Mouse (Mus musculus) lung, postnatal 0 days (tissue): ENCODE measurements around the gene Adgra1. TPM values are rescaled to one million over a fixed set of nuclear protein-coding genes. Genes with fewer than 3 reads are reported as not detected.

ENCODE experiments used
- ATAC-seq: fragments of 200-750 bp; cut with Nextera tagmentation; 2 replicates; pipeline ENCODE4 v1.8.0; 2017; ENCODE audit warnings: moderate library complexity
- DNase-seq: peaks from one replicate; pipeline ENCODE4 v3.0.0-alpha.2; 2016; ENCODE audit warnings: low spot score
- H3K27ac ChIP-seq: fragments of 300-500 bp; sonication (generic); 2 replicates; pipeline ENCODE4 v1.5.1; 2014; ENCODE audit warnings: antibody characterized with exemption, mild to moderate bottlenecking, low read length, mixed read lengths
- H3K27me3 ChIP-seq: fragments of 300-500 bp; sonication (generic); replicated peaks from 2 replicates; pipeline ENCODE4 v1.6.1; 2014; ENCODE audit warnings: low read length, mixed read lengths; ENCODE audit not compliant: insufficient read depth
- H3K36me3 ChIP-seq: fragments of 300-500 bp; sonication (generic); 2 replicates; pipeline ENCODE4 v1.6.1; 2014; ENCODE audit warnings: low read length, mixed read lengths; ENCODE audit not compliant: insufficient read depth
- H3K4me1 ChIP-seq: fragments of 300-500 bp; sonication (generic); 2 replicates; pipeline ENCODE4 v1.6.1; 2014; ENCODE audit warnings: antibody characterized with exemption, low read depth, low read length, mixed read lengths; ENCODE audit not compliant: insufficient read depth
- H3K4me2 ChIP-seq: fragments of 300-500 bp; sonication (generic); replicated peaks from 2 replicates; pipeline ENCODE4 v1.6.1; 2014; ENCODE audit warnings: low read depth, mild to moderate bottlenecking, low read length, moderate library complexity, mixed read lengths
- H3K4me3 ChIP-seq: fragments of 300-500 bp; sonication (generic); 2 replicates; pipeline ENCODE4 v1.5.1; 2014; ENCODE audit warnings: low read depth, low read length
- H3K9ac ChIP-seq: fragments of 300-500 bp; sonication (generic); replicated peaks from 2 replicates; pipeline ENCODE4 v1.6.1; 2014; ENCODE audit warnings: low read depth, mild to moderate bottlenecking
- H3K9me3 ChIP-seq: fragments of 300-500 bp; sonication (generic); 2 replicates; pipeline ENCODE4 v1.6.1; 2016; ENCODE audit warnings: low read length, mixed read lengths
- CTCF ChIP-seq: IDR thresholded peaks from 2 replicates; pipeline ENCODE4 v1.5.1; 2016; ENCODE audit warnings: antibody characterized with exemption, mild to moderate bottlenecking
- EP300 ChIP-seq: IDR thresholded peaks from 2 replicates; pipeline ENCODE4 v1.6.1; 2016; ENCODE audit warnings: antibody characterized with exemption, mild to moderate bottlenecking, control low read depth
- WGBS: fragments of 180-500 bp; shearing (Covaris S2); extraction: QIAGEN DNeasy Blood & Tissue Kit; methylation state at CpG from one replicate; pipeline ENCODE4 v1.1.7; 2014; 5-methylcytosine and 5-hydroxymethylcytosine counted together
- polyA plus RNA-seq: library from polyadenylated mRNA; unstranded; fragments of >200 nt; fragmentation: Nextera tagmentation; extraction: Ambion mirVana; gene quantifications from 2 replicates; pipeline ENCODE4 v1.2.1, GENCODE M21; 2015

The Adgra1 gene
- polyA plus RNA-seq, result 0.11 and 0.49 TPM in 2 replicates

GRCm38 (mm10) chr7:139834036-139834435 lies at the start of gene Adgra1:
Adgra1 (plus strand) TSS chr7:139834174.
- no peaks in the 10 kb centered on the region for H3K36me3 ChIP-seq
- H3K4me3 ChIP-seq, result no peak within 1 kb of the TSS
- H3K4me2 ChIP-seq, result no peak within 1 kb of the TSS
- under 1% methylated on average over 27 of the region's 27 CpGs for WGBS
- no peaks in the 10 kb centered on the region for H3K9me3 ChIP-seq
- H3K27me3 ChIP-seq, result peaks cover 8% of the 10 kb centered on the region; the same call in 1 of the 2 replicates
- no peak within 1 kb of the TSS for H3K9ac ChIP-seq
- peak; percentile 43 for ATAC-seq
- H3K27ac ChIP-seq, result no peak within 1 kb of the TSS
- no peak for TF ChIP-seq CTCF
- TF ChIP-seq EP300, result no peak
- peak; percentile 26 for DNase-seq
- H3K4me1 ChIP-seq, result no peaks in the 10 kb centered on the region

GRCm38 (mm10) chr7:139787382-139787781 lies 46.6 kb upstream of the Adgra1 start:
- H3K36me3 ChIP-seq, result no peaks in the 10 kb centered on the region
- H3K4me1 ChIP-seq, result no peaks in the 10 kb centered on the region
- H3K27me3 ChIP-seq, result no peaks in the 10 kb centered on the region
- H3K27ac ChIP-seq, result no peak overlapping the region
- H3K4me3 ChIP-seq, result no peak overlapping the region
- no peak for ATAC-seq
- H3K9me3 ChIP-seq, result no peaks in the 10 kb centered on the region
- H3K9ac ChIP-seq, result no peak overlapping the region
- no peak overlapping the region for H3K4me2 ChIP-seq
- TF ChIP-seq CTCF, result no peak
- no peak for TF ChIP-seq EP300
- 62% methylated on average over 2 of the region's 2 CpGs for whole genome bisulfite sequencing
- DNase-seq, result no peak

GRCm38 (mm10) chr7:139788927-139789326 lies 45.0 kb upstream of the Adgra1 start:
- ATAC-seq (no peak), DNase-seq (no peak)
- Histone ChIP-seq H3K27me3 (no peaks in the 10 kb centered on the region), H3K36me3 (no peaks in the 10 kb centered on the region), H3K9me3 (no peaks in the 10 kb centered on the region), H3K9ac (no peak overlapping the region), H3K4me1 (no peaks in the 10 kb centered on the region), H3K4me3 (no peak overlapping the region), H3K27ac (no peak overlapping the region), H3K4me2 (no peak overlapping the region)
- WGBS, result 86% methylated on average over 11 of the region's 11 CpGs
- TF ChIP-seq CTCF, result no peak
- TF ChIP-seq EP300, result no peak

GRCm38 (mm10) chr7:139789718-139790117 lies 44.3 kb upstream of the Adgra1 start:
- no peak overlapping the region for H3K27ac ChIP-seq
- H3K36me3 ChIP-seq, result no peaks in the 10 kb centered on the region
- no peaks in the 10 kb centered on the region for H3K9me3 ChIP-seq
- ATAC-seq, result no peak
- no peak for DNase-seq
- 62% methylated on average over 4 of the region's 4 CpGs for WGBS
- H3K27me3 ChIP-seq, result no peaks in the 10 kb centered on the region
- TF ChIP-seq CTCF (no peak), EP300 (no peak)
- no peak overlapping the region for H3K4me2 ChIP-seq
- no peaks in the 10 kb centered on the region for H3K4me1 ChIP-seq
- no peak overlapping the region for H3K9ac ChIP-seq
- H3K4me3 ChIP-seq, result no peak overlapping the region

GRCm38 (mm10) chr7:139791601-139792000 lies 42.4 kb upstream of the Adgra1 start:
- TF ChIP-seq CTCF, result no peak
- TF ChIP-seq EP300, result no peak
- Histone ChIP-seq H3K36me3 (no peaks in the 10 kb centered on the region), H3K4me2 (no peak overlapping the region), H3K9ac (no peak overlapping the region), H3K27me3 (no peaks in the 10 kb centered on the region), H3K27ac (no peak overlapping the region), H3K4me1 (no peaks in the 10 kb centered on the region), H3K9me3 (no peaks in the 10 kb centered on the region), H3K4me3 (no peak overlapping the region)
- no peak for DNase-seq
- no peak for ATAC-seq
- WGBS, result 76% methylated on average over 9 of the region's 9 CpGs

GRCm38 (mm10) chr7:139795004-139795605 lies 38.9 kb upstream of the Adgra1 start:
- H3K9ac ChIP-seq, result no peak overlapping the region

More at GRCm38 (mm10) chr7:139795004-139795605, 38.9 kb upstream of the Adgra1 start:
- no peak overlapping the region for H3K4me3 ChIP-seq
- H3K4me2 ChIP-seq, result no peak overlapping the region
- H3K4me1 ChIP-seq, result no peaks in the 10 kb centered on the region
- WGBS, result 74% methylated on average over 9 of the region's 9 CpGs
- no peak for TF ChIP-seq EP300
- TF ChIP-seq CTCF, result no peak
- no peaks in the 10 kb centered on the region for H3K36me3 ChIP-seq
- H3K9me3 ChIP-seq, result no peaks in the 10 kb centered on the region
- DNase-seq (no peak), ATAC-seq (no peak)
- H3K27ac ChIP-seq, result no peak overlapping the region
- H3K27me3 ChIP-seq, result no peaks in the 10 kb centered on the region
